Mouse (Mus musculus) midbrain, embryonic 12.5 days (tissue): Measurements from ENCODE around the gene Gdpgp1. TPM values are rescaled to one million over a fixed set of nuclear protein-coding genes. Genes with fewer than 3 reads are reported as not detected.

ENCODE experiments used
- ATAC-seq: fragments of 200-750 bp; cut with Nextera tagmentation; 2 replicates; pipeline ENCODE4 v1.8.0; 2017; ENCODE audit warnings: low read depth, moderate TSS enrichment, moderate library complexity; ENCODE audit not compliant: low FRiP score
- H3K27ac ChIP-seq: fragments of 300-500 bp; sonication (generic); replicated peaks from 2 replicates; pipeline ENCODE4 v1.5.1; 2016; ENCODE audit warnings: mild to moderate bottlenecking
- H3K27me3 ChIP-seq: fragments of 300-500 bp; sonication (generic); 2 replicates; pipeline ENCODE4 v1.6.1; 2016; ENCODE audit warnings: mild to moderate bottlenecking
- H3K36me3 ChIP-seq: fragments of 300-500 bp; sonication (generic); 2 replicates; pipeline ENCODE4 v1.6.1; 2016
- H3K4me1 ChIP-seq: fragments of 300-500 bp; sonication (generic); 2 replicates; pipeline ENCODE4 v1.6.1; 2016
- H3K4me2 ChIP-seq: fragments of 300-500 bp; sonication (generic); replicated peaks from 2 replicates; pipeline ENCODE4 v1.6.1; 2016; ENCODE audit warnings: mild to moderate bottlenecking, moderate library complexity
- H3K4me3 ChIP-seq: fragments of 300-500 bp; sonication (generic); 2 replicates; pipeline ENCODE4 v1.5.1; 2016; ENCODE audit warnings: mild to moderate bottlenecking
- H3K9ac ChIP-seq: fragments of 300-500 bp; sonication (generic); replicated peaks from 2 replicates; pipeline ENCODE4 v1.6.1; 2016; ENCODE audit warnings: mild to moderate bottlenecking, moderate library complexity
- H3K9me3 ChIP-seq: fragments of 300-500 bp; sonication (generic); 2 replicates; pipeline ENCODE4 v1.6.1; 2016; ENCODE audit warnings: mild to moderate bottlenecking
- WGBS: fragments of 180-500 bp; shearing (Covaris S2); methylation state at CpG from one replicate; pipeline ENCODE4 v1.1.7; 2016; 5-methylcytosine and 5-hydroxymethylcytosine counted together
- polyA plus RNA-seq: library from polyadenylated mRNA; unstranded; fragments of >200 nt; fragmentation: Nextera tagmentation; extraction: Ambion mirVana; gene quantifications from 2 replicates; pipeline ENCODE4 v1.2.1, GENCODE M21; 2016

The Gdpgp1 gene
- polyA plus RNA-seq, 1 experiment from 2014 or later, result 4.0 TPM

GRCm38 (mm10) chr7:80192226-80193061, 40.2 kb upstream of the Gdpgp1 start:
- H3K9me3 ChIP-seq, result no peaks in the 10 kb centered on the region
- peak overlapping the region; percentile 46 for H3K4me2 ChIP-seq
- H3K4me1 ChIP-seq, result peaks cover 63% of the 10 kb centered on the region
- H3K36me3 ChIP-seq, result no peaks in the 10 kb centered on the region
- 8% methylated on average over 16 of the region's 16 CpGs for WGBS
- H3K9ac ChIP-seq, result peak overlapping the region; percentile 24
- H3K27ac ChIP-seq, result peak overlapping the region; percentile 84
- H3K27me3 ChIP-seq, result peaks cover 11% of the 10 kb centered on the region
- peak; percentile 83 for ATAC-seq
- peak overlapping the region; percentile 21 for H3K4me3 ChIP-seq

GRCm38 (mm10) chr7:80193941-80194739, 38.5 kb upstream of the Gdpgp1 start:
- Histone ChIP-seq H3K9ac (no peak overlapping the region), H3K4me2 (no peak overlapping the region), H3K27ac (peak overlapping the region; percentile 63), H3K4me3 (no peak overlapping the region), H3K27me3 (peaks cover 11% of the 10 kb centered on the region), H3K4me1 (peaks cover 55% of the 10 kb centered on the region), H3K36me3 (no peaks in the 10 kb centered on the region), H3K9me3 (no peaks in the 10 kb centered on the region)
- ATAC-seq, result no peak
- WGBS, result 57% methylated on average over 13 of the region's 13 CpGs

GRCm38 (mm10) chr7:80195146-80195545, 37.5 kb upstream of the Gdpgp1 start:
- Histone ChIP-seq H3K9me3 (no peaks in the 10 kb centered on the region), H3K9ac (no peak overlapping the region), H3K27ac (no peak overlapping the region), H3K4me1 (peaks cover 59% of the 10 kb centered on the region), H3K4me3 (no peak overlapping the region), H3K4me2 (no peak overlapping the region), H3K36me3 (no peaks in the 10 kb centered on the region), H3K27me3 (peaks cover 10% of the 10 kb centered on the region)
- 94% methylated on average over 5 of the region's 5 CpGs for WGBS
- no peak for ATAC-seq

GRCm38 (mm10) chr7:80195576-80196263, 36.9 kb upstream of the Gdpgp1 start:
- H3K4me2 ChIP-seq, result no peak overlapping the region
- no peak overlapping the region for H3K9ac ChIP-seq
- ATAC-seq, result no peak
- H3K9me3 ChIP-seq, result no peaks in the 10 kb centered on the region
- no peak overlapping the region for H3K27ac ChIP-seq
- no peaks in the 10 kb centered on the region for H3K36me3 ChIP-seq
- H3K4me3 ChIP-seq, result no peak overlapping the region
- H3K27me3 ChIP-seq, result peaks cover 5% of the 10 kb centered on the region
- WGBS, result 93% methylated on average over 10 of the region's 11 CpGs
- peaks cover 64% of the 10 kb centered on the region for H3K4me1 ChIP-seq

- Histone ChIP-seq H3K36me3 (no peaks in the 10 kb centered on the region), H3K4me2 (peak overlapping the region; percentile 80), H3K27me3 (peaks cover 3% of the 10 kb centered on the region; the same call in 1 of the 2 replicates), H3K4me1 (peaks cover 64% of the 10 kb centered on the region), H3K9me3 (no peaks in the 10 kb centered on the region), H3K9ac (peak overlapping the region; percentile 87), H3K4me3 (peak overlapping the region; percentile 67), H3K27ac (peak overlapping the region; percentile 97)
- WGBS, result 14% methylated on average over 4 of the region's 4 CpGs
- ATAC-seq, result no peak
Measured at GRCm38 (mm10) chr7:80197371-80197770, 35.3 kb upstream of the Gdpgp1 start.

- Histone ChIP-seq H3K4me2 (peak overlapping the region; percentile 80), H3K36me3 (no peaks in the 10 kb centered on the region), H3K27ac (peak overlapping the region; percentile 97), H3K4me1 (peaks cover 64% of the 10 kb centered on the region), H3K4me3 (peak overlapping the region; percentile 67), H3K9ac (peak overlapping the region; percentile 87), H3K27me3 (peaks cover 3% of the 10 kb centered on the region; the same call in 1 of the 2 replicates), H3K9me3 (no peaks in the 10 kb centered on the region)
- under 1% methylated on average over 66 of the region's 74 CpGs for WGBS
- peak; percentile 90 for ATAC-seq
Measured at GRCm38 (mm10) chr7:80197941-80198778, 34.5 kb upstream of the Gdpgp1 start.

- peak overlapping the region; percentile 80 for H3K4me2 ChIP-seq
- WGBS, result 0% methylated on average over 11 of the region's 11 CpGs
- H3K9ac ChIP-seq, result peak overlapping the region; percentile 87
- H3K27ac ChIP-seq, result peak overlapping the region; percentile 97
- peaks cover 71% of the 10 kb centered on the region for H3K4me1 ChIP-seq
- H3K4me3 ChIP-seq, result peak overlapping the region; percentile 67
- ATAC-seq, result no peak
- no peaks in the 10 kb centered on the region for H3K9me3 ChIP-seq
- H3K27me3 ChIP-seq, result peaks cover 3% of the 10 kb centered on the region; the same call in 1 of the 2 replicates
- no peaks in the 10 kb centered on the region for H3K36me3 ChIP-seq
Measured at GRCm38 (mm10) chr7:80198863-80199262, 33.8 kb upstream of the Gdpgp1 start.

GRCm38 (mm10) chr7:80199286-80199685, 33.4 kb upstream of the Gdpgp1 start:
- peak overlapping the region; percentile 80 for H3K4me2 ChIP-seq
- WGBS, result 48% methylated on average over 6 of the region's 6 CpGs
- H3K9me3 ChIP-seq, result no peaks in the 10 kb centered on the region
- H3K36me3 ChIP-seq, result no peaks in the 10 kb centered on the region
- no peak for ATAC-seq
- peak overlapping the region; percentile 97 for H3K27ac ChIP-seq
- H3K27me3 ChIP-seq, result peaks cover 3% of the 10 kb centered on the region; the same call in 1 of the 2 replicates
- H3K9ac ChIP-seq, result peak overlapping the region; percentile 87
- H3K4me3 ChIP-seq, result peak overlapping the region; percentile 67
- H3K4me1 ChIP-seq, result peaks cover 71% of the 10 kb centered on the region

- WGBS, result 76% methylated on average over 11 of the region's 11 CpGs
- Histone ChIP-seq H3K4me3 (peak overlapping the region; percentile 67; the same call in 1 of the 2 replicates), H3K9me3 (no peaks in the 10 kb centered on the region), H3K4me2 (peak overlapping the region; percentile 80), H3K27ac (no peak overlapping the region; the same call in 1 of the 2 replicates), H3K27me3 (peaks cover 3% of the 10 kb centered on the region; the same call in 1 of the 2 replicates), H3K4me1 (peaks cover 71% of the 10 kb centered on the region), H3K9ac (no peak overlapping the region), H3K36me3 (no peaks in the 10 kb centered on the region)
- no peak for ATAC-seq
Measured at GRCm38 (mm10) chr7:80199851-80200587, 32.6 kb upstream of the Gdpgp1 start.

- H3K4me2 ChIP-seq, result peak overlapping the region; percentile 28; the same call in 1 of the 2 replicates
- H3K36me3 ChIP-seq, result no peaks in the 10 kb centered on the region
- no peak for ATAC-seq
- 86% methylated on average over 6 of the region's 6 CpGs for WGBS
- H3K4me1 ChIP-seq, result peaks cover 69% of the 10 kb centered on the region
- H3K4me3 ChIP-seq, result no peak overlapping the region
- no peak overlapping the region for H3K27ac ChIP-seq
- peaks cover 3% of the 10 kb centered on the region; the same call in 1 of the 2 replicates for H3K27me3 ChIP-seq
- no peaks in the 10 kb centered on the region for H3K9me3 ChIP-seq
- no peak overlapping the region for H3K9ac ChIP-seq
Measured at GRCm38 (mm10) chr7:80200588-80200945, 32.1 kb upstream of the Gdpgp1 start.
